Mouse (Mus musculus) embryo, embryonic 9.5 days (tissue): ENCODE measurements around the gene D10Jhu81e.
"Not testable (repeated sequence)": the region's sequence is repeated elsewhere in the genome, so short reads cannot be mapped to it uniquely, and the experiment has no call there.

Experiments
- DNase-seq: peaks from one replicate; pipeline ENCODE4 v3.0.0-alpha.2; 2017; ENCODE audit errors: extremely low spot score

Gene D10Jhu81e

GRCm38 (mm10) chr10:78134400-78134799 lies 35.2 kb downstream of the D10Jhu81e start:
- no peak for DNase-seq

DNA sequence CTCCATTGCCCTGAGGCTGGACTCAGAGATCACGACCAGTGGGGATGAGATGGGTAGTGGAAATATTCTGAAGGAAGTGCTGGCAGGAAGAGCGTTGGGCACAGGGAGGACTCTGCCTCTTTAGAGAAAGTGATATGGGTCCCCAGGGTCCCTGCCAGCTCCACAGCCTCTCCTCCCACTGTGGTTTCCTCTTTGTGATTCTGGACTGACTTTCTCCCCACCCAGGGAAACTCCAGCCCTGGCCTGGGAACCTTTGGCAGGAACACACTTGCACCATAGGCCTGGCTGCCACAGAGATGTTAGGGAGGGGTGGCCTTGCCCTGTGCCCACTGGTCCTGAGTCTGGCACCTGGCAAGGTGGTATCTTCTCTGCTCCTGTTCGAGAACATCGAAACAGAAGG lies 39.6 kb downstream of the D10Jhu81e start:
- no peak for DNase-seq

GRCm38 (mm10) chr10:78129423-78129822 lies 40.2 kb downstream of the D10Jhu81e start:
- no peak for DNase-seq

- no peak for DNase-seq
These were observed 40.9 kb downstream of the D10Jhu81e start for GRCm38 (mm10) chr10:78128647-78129046.

DNA sequence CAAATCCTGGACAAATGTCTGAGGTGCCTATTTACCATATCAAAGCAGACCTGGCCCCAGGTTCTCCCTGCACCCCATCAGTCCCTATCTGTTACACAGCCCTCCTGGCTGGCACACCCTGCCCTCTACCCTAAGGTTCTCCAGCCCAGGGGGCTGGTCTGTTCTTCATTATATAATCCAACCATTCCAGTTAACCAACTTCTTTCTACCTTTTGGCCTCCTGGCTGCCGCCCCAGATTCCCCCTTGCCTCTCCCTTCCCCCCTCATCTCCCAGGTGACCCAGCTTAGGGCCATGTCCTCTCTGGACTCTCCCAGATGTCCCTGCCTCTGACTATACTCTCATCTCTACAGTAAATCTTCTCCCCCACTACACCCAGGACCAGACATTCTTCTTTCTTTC lies 41.7 kb downstream of the D10Jhu81e start:
- DNase-seq = no peak

DNA sequence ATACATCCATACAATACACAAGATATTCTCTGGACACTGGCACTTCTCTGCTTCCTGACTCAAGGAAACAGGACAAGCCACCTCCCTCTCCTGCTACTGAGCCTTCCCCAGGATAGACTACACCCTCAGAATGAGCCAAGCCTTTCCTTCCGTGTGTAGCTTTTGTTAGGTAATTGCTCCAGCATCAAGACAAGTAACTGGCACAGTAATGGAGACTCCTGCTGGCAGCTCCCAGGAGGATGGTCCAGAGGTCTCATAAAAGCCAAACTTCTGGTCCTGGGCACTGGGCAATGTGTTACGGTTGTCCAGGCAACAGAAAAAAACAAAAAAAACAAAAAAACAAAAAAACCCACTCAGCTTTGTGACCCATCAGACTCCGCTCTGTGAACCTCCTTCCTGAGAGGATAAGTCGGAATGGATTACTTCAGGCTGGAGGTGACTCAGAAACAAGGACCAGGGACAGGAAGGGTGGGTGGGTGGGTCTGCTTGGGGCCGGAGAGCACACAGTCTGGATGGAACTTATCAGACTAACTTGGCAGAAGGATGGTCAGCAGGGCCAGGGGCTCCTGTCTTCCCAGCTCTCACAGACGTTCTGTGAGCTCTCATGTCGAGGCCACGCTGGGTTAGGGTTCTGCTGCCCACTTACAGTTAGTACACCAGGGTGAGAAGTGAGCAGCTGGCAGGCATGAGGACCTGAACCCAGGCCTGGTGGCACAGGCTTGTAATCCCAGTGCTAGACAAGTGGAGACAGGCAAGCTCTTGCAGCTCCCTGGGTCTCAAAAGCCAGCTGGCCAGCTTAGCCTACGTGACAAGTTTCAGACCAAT lies 42.3 kb downstream of the D10Jhu81e start:
- no peak for DNase-seq

GRCm38 (mm10) chr10:78126311-78126710 lies 43.3 kb downstream of the D10Jhu81e start:
- no peak for DNase-seq

- DNase-seq = not testable (repeated sequence)
These were observed 44.5 kb downstream of the D10Jhu81e start for GRCm38 (mm10) chr10:78125061-78125460.

DNA sequence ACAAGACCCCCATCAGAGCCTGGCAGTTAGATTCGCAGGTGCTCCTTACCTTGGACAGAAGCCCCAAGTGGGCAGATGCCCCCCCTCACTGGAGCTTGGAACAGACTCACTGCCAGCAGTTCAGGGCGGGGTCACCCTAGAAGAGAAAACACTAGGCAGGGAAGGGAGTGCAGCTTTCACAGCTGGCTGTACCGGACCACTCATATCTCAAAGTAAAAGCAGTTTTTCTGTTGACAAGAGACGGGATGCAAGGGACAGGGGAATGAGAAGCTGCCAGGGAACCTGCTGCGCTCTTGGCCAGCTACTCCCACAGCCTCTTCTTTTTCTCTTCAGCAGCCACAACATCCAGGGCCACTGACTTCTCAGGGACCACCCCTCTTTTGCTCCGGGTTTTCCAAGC lies 45.4 kb downstream of the D10Jhu81e start:
- DNase-seq = not testable (repeated sequence)

DNA sequence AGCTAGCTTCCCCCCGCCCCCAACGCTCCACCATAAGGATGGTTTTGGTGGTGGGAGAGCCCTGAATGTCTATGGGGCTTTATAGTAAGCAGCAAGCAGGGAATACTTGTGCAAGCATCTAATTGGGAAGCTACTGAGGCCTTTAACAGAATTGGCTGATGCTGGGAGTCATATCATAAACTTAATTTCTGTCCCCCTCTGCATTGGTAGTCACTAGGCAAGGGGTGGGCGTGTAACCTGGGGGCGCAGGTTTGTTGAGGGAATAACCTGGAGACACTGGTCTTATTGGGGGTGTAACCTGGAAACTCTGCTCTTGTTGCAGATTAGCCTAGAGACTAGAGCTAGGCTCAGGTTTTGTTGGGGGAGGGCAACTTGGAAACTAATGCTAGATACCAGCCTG lies 50.2 kb downstream of the D10Jhu81e start:
- DNase-seq = no peak

- no peak for DNase-seq
These were observed 54.4 kb downstream of the D10Jhu81e start for GRCm38 (mm10) chr10:78115153-78115552.

DNA sequence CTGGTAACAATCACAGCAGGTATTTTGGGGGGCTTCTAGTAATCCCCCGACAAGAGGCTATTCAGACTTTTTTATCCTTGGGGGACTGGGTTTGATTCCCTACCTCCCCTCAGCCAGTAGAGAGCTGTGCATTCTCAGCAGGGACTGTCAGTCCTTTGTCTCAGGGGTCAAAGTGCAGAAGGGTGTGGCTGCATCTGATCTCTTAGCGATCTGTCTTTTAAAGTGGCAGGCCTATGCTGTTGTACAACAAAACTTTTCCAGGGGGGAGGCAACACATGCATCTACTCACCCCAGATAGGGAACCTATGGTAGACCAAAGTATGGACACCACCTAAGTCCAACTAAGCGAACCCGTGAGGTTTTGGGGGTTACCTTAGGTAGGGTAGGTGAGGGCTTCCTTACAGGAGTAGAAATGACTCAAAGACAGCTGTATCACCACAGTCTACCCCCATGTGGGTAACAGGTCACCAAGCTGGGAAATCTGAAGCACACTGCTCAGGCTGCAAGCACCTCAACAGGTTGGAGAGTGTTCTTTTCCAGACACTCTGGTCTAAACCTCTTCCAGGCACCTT lies 55.0 kb downstream of the D10Jhu81e start:
- DNase-seq = no peak
